Mouse (Mus musculus) activated CD4-positive, CD25-positive, alpha-beta regulatory T cell, adult 4 months (primary cell): ENCODE measurements around the gene Gm44965. TPM values are rescaled to one million over a fixed set of nuclear protein-coding genes. Genes with fewer than 3 reads are reported as not detected.
"Not testable (repeated sequence)": the region's sequence is repeated elsewhere in the genome, so short reads cannot be mapped to it uniquely, and the experiment has no call there.

Experiments
- ATAC-seq: one replicate; pipeline ENCODE4 v1.8.0; 2017
- polyA plus RNA-seq, 2 experiments: library from polyadenylated mRNA; unstranded; fragments of 100-300 nt; shearing (Covaris generic); gene quantifications; one replicate each; pipeline ENCODE4 v1.2.1; 2017

Gene Gm44965
- polyA plus RNA-seq, 2 experiments from 2014 or later, result not detected

GRCm38 (mm10) chr6:48581257-48581656 is 12.5 kb upstream of the Gm44965 start:
- no peak for ATAC-seq

GRCm38 (mm10) chr6:48582037-48582436 is 11.7 kb upstream of the Gm44965 start:
- no peak for ATAC-seq

- ATAC-seq, result no peak
Measured at GRCm38 (mm10) chr6:48589194-48589750, 4.5 kb upstream of the Gm44965 start, which contains the start of gene Gm45021. Gene Gm45021 (plus strand): TSS chr6:48589610.

- ATAC-seq, result no peak
Measured at GRCm38 (mm10) chr6:48591221-48591845, 2.4 kb upstream of the Gm44965 start.

GRCm38 (mm10) chr6:48591871-48592270 is 1.9 kb upstream of the Gm44965 start:
- no peak for ATAC-seq

DNA sequence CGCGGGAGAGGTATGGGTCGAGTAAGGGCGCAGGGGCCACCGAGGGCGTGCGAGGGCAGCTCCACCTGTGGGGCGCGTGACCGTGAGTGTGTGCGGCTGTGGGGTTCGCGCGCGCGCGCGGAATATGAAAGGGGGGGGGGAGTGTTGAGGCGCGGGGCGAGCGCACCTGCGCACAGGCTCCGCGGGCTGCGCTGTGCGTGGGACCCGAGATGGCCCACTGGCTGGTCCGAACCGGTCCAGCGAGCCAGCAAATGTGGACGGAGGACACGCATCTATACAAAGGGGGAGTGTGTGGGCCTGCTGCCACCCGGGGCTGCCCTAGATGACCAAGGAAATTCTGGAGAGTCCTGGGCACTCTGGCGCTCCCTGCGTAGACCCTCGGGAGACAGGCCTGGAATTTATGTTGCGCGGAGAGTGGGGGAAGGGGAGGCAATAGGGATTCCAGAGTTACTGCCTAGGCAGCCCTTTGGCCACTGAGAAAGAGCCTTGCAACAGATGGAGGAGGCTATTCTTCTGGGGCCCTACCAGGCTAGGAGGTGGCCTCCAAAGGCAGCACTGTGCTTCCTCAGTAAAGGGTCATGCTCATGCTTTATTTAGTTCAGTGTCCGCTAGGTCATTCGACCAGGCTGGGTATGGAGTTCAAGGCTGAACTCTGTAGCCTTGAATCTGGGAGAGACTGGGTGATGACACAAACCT is 450 bp downstream of the Gm44965 start:
- ATAC-seq, result peak; percentile 63

GRCm38 (mm10) chr6:48595278-48595677 is 1.5 kb downstream of the Gm44965 start:
- no peak for ATAC-seq

DNA sequence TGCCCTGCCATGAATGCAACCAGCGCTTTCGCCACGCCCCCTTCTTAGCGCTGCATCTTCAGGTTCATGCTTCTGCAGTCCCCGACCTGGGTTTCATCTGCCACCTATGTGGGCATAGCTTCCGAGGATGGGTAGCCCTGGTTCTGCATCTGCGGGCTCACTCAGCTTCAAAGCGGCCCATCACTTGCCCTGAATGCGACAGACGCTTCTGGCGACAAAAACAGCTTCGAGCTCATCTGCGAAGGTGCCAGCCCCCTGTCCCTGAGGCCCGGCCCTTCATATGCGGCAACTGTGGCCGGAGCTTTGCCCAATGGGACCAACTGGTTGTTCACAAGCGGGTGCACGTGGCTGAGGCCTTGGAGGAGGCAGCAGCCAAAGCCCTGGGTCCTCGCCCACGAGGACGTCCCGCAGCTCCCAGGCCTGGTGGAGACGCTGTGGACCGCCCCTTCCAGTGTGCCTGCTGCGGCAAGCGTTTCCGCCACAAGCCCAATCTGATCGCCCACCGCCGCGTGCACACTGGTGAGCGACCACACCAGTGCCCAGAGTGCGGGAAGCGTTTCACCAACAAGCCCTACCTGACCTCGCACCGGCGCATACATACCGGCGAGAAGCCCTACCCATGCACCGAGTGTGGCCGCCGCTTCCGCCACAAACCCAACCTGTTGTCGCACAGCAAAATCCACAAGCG is 2.9 kb downstream of the Gm44965 start:
- ATAC-seq, result no peak

DNA sequence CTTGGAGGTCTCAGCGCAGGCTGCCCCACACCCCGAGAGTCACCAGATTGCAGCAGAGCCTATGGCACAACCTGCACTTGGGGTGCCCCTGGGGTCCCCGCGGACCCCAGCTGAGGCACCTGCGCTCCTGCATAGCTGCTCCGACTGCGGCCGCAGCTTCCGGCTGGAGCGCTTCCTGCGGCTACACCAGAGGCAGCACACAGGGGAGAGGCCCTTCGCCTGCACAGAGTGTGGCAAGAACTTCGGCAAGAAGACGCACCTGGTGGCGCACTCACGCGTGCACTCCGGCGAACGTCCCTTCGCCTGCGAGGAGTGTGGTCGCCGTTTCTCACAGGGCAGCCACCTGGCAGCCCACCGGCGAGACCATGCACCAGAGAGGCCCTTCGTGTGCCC is 3.5 kb downstream of the Gm44965 start:
- no peak for ATAC-seq

DNA sequence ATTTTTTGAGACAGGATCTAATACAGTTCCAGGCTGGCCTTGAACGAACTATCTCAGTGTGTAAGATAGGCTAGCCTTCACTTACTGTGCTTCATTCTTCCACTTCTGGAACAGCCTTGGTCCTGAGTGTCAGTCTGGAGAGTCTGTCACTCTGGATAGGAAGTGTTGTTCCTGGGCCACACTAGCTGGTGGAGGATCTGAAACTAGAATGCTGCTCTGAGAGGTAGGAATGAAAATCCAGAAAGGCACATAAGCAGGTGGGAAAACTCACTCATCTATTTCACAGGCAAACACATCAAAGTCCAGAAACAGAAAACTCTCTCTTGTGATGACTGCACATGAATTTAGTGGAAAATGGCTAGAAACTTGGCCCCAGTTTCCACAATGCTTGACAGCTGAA is 6.9 kb downstream of the Gm44965 start:
- no peak for ATAC-seq

- peak; percentile 97 for ATAC-seq
Measured at GRCm38 (mm10) chr6:48601271-48602079, 7.7 kb downstream of the Gm44965 start, which contains the start of gene Zfp775. Gene Zfp775 (plus strand): TSS chr6:48602063.

DNA sequence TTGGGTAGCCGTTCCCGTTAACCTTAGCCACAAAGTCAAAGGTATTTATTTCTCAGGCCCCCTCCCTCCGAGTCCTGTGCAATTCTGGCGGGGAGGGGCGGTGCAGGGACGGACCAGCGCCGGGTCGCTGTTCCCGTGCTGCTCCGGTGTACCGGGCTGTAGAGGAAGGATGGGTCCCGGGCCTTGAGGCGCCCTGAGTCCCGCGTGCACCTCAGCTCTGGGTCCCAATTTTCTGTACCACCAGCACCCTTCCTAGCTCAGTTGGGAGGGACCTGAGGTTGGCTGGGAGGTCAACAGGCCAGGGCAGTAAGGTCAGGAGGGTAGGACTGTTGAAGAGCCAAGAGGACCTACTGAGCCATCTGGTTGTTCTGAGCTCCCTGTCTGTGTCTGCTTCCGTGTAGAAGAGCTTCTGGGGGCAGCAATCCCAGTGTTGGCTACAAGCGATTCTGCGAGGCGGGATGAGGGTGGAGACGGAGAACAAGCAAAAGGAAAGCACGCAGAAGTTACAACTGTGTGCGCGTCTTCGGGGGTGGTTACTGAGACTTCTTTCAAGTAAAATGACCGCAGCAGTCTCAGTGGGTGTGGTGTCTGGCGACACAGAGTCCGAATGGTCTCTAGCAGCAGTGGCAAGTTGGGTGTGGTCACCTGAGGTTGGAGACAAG is 8.5 kb downstream of the Gm44965 start:
- ATAC-seq, result peak; percentile 51

- ATAC-seq, result no peak
Measured at GRCm38 (mm10) chr6:48608124-48608523, 14.4 kb downstream of the Gm44965 start.

- ATAC-seq, result no peak
Measured at GRCm38 (mm10) chr6:48609512-48609911, 15.8 kb downstream of the Gm44965 start.

- ATAC-seq, result no peak
Measured at GRCm38 (mm10) chr6:48610657-48611056, 16.9 kb downstream of the Gm44965 start.

GRCm38 (mm10) chr6:48613464-48613863 is 19.7 kb downstream of the Gm44965 start:
- no peak for ATAC-seq

- ATAC-seq, result no peak
Measured at GRCm38 (mm10) chr6:48614756-48615155, 21.0 kb downstream of the Gm44965 start.

DNA sequence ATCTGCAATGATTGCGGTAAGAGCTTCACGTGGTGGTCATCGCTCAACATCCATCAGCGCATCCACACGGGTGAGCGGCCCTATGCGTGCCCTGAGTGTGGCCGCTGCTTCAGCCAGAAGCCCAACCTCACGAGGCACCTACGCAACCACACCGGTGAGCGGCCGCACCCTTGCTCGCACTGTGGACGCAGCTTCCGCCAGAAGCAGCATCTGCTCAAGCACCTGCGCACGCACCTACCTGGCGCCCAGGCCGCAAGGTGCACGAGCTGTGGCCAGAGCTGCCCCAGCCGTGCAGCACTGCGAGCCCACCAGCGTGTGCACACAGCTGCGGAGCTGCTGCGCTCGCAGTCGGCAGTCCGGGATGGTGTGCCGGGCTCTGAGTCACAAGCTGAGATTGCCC is 26.3 kb downstream of the Gm44965 start:
- no peak for ATAC-seq

GRCm38 (mm10) chr6:48622186-48622843 is 28.6 kb downstream of the Gm44965 start:
- ATAC-seq, result not testable (repeated sequence)

GRCm38 (mm10) chr6:48623460-48623859 is 29.7 kb downstream of the Gm44965 start:
- ATAC-seq, result no peak

DNA sequence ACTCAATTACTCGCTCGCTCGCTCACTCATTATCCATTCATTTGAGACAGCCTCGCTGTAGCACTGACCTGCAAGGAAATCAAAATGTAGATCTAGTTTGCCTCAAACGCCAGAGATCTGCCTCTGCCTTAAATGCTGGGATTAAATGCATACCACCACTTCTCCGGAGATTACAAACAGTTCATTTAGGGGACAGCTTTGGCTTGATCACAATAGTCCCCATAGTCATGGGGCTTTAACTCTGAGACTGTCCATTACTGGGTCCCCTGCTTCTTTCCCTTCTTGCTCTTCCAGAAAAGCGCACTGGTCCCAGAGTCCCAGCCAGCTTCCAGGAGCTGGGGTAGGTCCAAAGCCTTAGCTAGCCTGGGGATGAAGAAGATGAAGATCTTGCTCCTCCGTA is 32.7 kb downstream of the Gm44965 start, which contains the start of gene AI854703:
Gene AI854703, plus strand, starts transcription at position 301 of the 400 bp plus-strand sequence.
- no peak for ATAC-seq
